Mouse (Mus musculus) C2C12 (cell line): ENCODE data around the gene Hoxb8.

Experiments
- CEBPB ChIP-seq: IDR thresholded peaks from one replicate; pipeline ENCODE4 v1.6.1; 2011; ENCODE audit warnings: low read depth, mild to moderate bottlenecking, control low read depth, moderate library complexity
- CTCF ChIP-seq: IDR thresholded peaks from one replicate; pipeline ENCODE4 v1.5.1; 2011; ENCODE audit not compliant: control insufficient read depth, insufficient read depth, insufficient read length
- FOSL1 ChIP-seq: IDR thresholded peaks from one replicate; pipeline ENCODE4 v1.8.0; 2011; ENCODE audit warnings: mild to moderate bottlenecking, low read length; ENCODE audit not compliant: poor library complexity, insufficient read depth, severe bottlenecking
- MAX ChIP-seq: IDR thresholded peaks from one replicate; pipeline ENCODE4 v1.6.1; 2011; ENCODE audit warnings: mild to moderate bottlenecking, control low read depth
- MYOD1 ChIP-seq: IDR thresholded peaks from one replicate; pipeline ENCODE4 v1.6.1; 2011; ENCODE audit warnings: low read depth; ENCODE audit not compliant: control insufficient read depth, insufficient read length
- MYOG ChIP-seq: IDR thresholded peaks from one replicate; pipeline ENCODE4 v1.6.1; 2011; ENCODE audit not compliant: control insufficient read depth, insufficient read length; ENCODE audit errors: extremely low read depth
- USF1 ChIP-seq: IDR thresholded peaks from one replicate; pipeline ENCODE4 v1.6.1; 2011; ENCODE audit warnings: low read depth, mild to moderate bottlenecking, control low read depth, moderate library complexity

DNA sequence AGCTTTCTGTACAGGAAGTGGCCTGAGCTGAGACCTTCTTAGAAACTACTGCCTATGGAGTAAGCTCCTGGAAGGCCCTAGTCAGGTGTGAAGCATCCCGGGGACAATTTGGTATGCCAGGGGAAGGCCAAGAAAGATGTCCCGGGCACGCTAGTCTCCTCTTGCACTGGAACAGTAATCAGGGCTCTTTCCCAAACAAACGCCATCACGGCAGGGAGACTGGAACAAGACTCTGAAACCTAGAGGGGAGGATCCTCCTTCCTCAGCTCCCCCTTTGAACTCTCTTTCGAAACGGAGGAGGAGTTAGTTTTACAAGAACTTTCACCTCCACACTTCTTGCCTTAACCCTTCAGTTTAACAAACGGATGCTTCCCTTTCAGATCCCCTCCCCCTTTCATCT lies 50.4 kb downstream of the Hoxb8 start:
- TF ChIP-seq MYOD1 (no peak), CTCF (no peak), USF1 (no peak), FOSL1 (no peak), MAX (no peak), MYOG (no peak), CEBPB (no peak)
